Mouse (Mus musculus) subcutaneous adipose tissue, adult 2 months (tissue): ENCODE data around the gene Atxn1. TPM values are rescaled to one million over a fixed set of nuclear protein-coding genes. Genes with fewer than 3 reads are reported as not detected.

Source experiments
- polyA plus RNA-seq: library from polyadenylated mRNA; depleted of rRNA; stranded (reverse); fragments of >200 nt; gene quantifications from 2 replicates; pipeline ENCODE4 v1.2.3, GENCODE M21; 2012; ENCODE audit warnings: low replicate concordance; rRNA removed

Gene Atxn1
- 10.3 and 16.9 TPM in 2 replicates for polyA plus RNA-seq

DNA sequence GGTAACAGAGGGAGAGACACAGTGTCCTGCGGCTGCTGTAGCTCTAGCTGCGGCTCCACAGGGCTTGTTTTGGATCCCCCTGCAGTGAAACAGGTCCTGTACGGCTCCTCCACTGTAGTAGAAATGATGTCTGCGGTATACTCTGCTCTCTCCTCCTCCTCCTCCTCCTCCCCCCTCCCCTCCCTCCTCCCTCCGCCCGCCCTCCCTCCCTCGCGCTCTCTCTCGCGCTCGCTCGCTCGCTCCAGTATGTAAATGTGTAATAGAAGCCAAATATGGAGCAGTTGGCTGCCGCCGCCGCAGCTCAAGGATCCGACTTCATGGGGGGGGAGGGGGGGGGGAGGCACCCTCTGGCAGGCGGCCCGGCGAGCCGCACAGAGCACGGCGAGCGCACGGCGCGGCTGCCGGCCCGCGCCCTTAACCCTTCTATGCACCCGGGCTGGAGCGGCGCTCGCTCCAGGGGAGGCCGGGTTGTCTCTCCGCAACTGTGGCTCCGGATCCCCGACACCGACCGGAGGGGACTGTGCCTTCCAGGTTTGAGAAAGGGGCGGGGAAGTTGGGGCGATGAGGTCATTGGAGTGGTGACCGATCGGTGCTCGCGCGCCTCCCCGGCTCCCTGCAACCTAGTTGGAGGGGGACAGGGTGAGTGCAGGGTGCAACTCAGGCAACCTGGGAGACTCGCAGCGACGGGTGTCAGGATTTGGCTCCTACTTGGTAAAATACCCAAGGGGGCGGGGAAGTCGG is at the start of gene Atxn1:
Gene Atxn1 (minus strand): TSS at position 156 of the 741 bp plus-strand sequence.

DNA sequence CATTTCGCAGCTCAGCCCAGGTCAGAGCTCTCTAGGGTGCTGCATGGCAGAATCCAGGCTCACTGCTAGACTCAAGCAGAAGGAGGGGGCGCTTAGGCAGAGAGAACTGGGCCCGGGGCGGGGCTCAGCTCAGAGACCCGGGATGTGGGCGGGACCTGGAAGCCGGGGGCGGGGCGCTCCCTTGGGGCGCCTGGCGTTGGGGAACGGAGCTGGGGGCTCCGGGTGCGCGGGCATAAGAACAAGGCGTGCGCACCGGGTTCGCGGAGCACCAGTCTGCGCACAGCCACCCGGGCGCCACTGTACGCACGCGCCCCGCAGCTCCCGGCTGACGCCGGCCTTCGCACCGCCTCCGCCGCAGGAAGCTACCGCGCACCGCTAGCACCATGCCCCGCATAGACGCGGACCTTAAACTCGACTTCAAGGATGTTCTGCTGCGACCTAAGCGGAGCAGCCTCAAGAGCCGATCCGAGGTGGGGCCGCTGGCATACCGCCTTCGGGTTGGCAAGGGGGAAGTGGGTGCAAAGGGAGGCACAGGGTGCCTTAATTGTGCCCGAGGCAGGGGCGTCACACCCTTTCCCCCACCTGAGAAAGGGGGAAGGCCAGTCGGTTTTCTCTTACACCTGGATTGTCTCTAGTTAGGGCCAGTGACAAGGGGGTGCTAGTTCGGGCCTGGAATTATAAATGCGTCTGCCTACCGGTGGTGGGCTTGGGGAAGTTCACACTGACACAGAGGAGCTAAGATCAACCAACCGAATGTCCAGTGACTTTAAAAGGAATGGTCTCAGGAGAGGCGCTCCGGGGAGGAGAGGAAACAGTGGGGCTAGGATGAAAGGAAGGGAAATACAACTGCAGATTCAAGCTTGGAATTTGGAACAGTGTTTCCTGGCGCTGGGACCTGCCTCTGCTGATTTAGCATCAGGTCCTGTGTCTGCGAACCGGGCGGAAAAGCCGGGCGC is 457.3 kb downstream of the Atxn1 start, which contains the start of gene Gmpr:
Gene Gmpr (plus strand): TSS at position 171 of the 956 bp plus-strand sequence.

